Mouse (Mus musculus): ENCODE results near the gene Zfhx3.

DNA sequence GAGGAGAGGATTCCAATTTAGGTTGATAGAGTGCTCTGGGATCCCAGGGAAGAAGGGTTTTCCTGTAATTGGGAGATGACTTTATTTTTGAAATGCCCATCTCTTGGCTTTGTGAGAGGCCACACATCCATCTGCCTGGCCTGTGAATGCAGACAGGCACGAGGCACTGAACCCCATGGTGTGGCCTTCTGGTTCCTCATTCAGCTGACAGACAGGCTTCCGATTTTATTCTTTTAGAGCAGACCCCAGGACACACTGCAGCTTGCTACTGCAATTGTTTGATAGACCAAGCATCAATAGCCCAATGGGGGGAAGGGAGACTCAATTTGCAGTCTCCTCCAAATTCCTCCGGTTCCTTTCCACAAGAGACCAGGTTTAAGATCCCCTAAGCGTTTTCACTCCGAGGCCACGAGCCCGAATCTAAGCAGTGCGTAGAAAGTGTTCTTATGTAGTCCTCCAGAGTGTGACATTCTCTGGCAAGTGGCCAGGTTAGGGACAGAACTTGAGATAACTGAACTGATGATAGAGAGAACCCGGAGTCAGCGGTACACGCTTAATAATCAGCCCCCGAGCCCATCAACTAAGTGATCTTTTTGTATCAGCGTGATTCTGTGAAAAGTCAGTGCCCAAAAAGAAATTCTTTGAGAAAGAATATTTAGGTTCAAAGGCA is 275.9 kb downstream of the Zfhx3 start:
- TF ChIP-seq CTCF (IDR thresholded peaks at IDR 0.05; ENCODE audit: low read depth, low read length) (no peak), TAL1 (conservative IDR thresholded peaks at IDR 0.05; ENCODE audit: low read depth, low read length) (no peak), GATA2 (IDR thresholded peaks at IDR 0.05; ENCODE audit: borderline replicate concordance, low read depth, low read length) (no peak), GATA1 (IDR thresholded peaks at IDR 0.05; ENCODE audit: borderline replicate concordance, low read length) (no peak), POLR2AphosphoS5 (IDR thresholded peaks at IDR 0.05; ENCODE audit: insufficient replicate concordance, low read depth, low read length) (no peak)
